Mouse (Mus musculus) spleen, adult 2 months (tissue): ENCODE measurements around the gene Dbi. TPM values are rescaled to one million over a fixed set of nuclear protein-coding genes. Genes with fewer than 3 reads are reported as not detected.

Experiments
- DNase-seq, 2 experiments: peaks; one replicate each; pipeline versions ENCODE4 v3.0.0 to v3.0.0-alpha.2; 2012 to 2021; ENCODE audit warnings: low spot score in 2 of 2, low read depth in 1 of 2
- H3K27ac ChIP-seq: fragments of 200-500 bp; 2 replicates; pipeline ENCODE4 v1.5.1; 2012; ENCODE audit warnings: low read length, inconsistent platforms; ENCODE audit not compliant: insufficient read depth
- H3K27me3 ChIP-seq: fragments of 200-500 bp; 2 replicates; pipeline ENCODE4 v1.6.1; 2012; ENCODE audit warnings: mild to moderate bottlenecking, moderate library complexity, low read length, inconsistent platforms; ENCODE audit not compliant: control insufficient read depth, insufficient read depth
- H3K36me3 ChIP-seq: fragments of 200-500 bp; 2 replicates; pipeline ENCODE4 v1.6.1; 2012; ENCODE audit warnings: mild to moderate bottlenecking, low read length, inconsistent platforms; ENCODE audit not compliant: control insufficient read depth, insufficient read depth
- H3K4me1 ChIP-seq: fragments of 200-500 bp; 2 replicates; pipeline ENCODE4 v1.6.1; 2011; ENCODE audit warnings: inconsistent platforms; ENCODE audit not compliant: control insufficient read depth, insufficient read depth, insufficient read length
- H3K4me3 ChIP-seq: fragments of 200-500 bp; 2 replicates; pipeline ENCODE4 v1.5.1; 2011; ENCODE audit warnings: mild to moderate bottlenecking, inconsistent platforms; ENCODE audit not compliant: insufficient read depth, insufficient read length; ENCODE audit errors: extremely low read depth
- CTCF ChIP-seq: fragments of 200-500 bp; IDR thresholded peaks from 2 replicates; pipeline ENCODE4 v1.5.1; 2011; ENCODE audit warnings: mild to moderate bottlenecking, inconsistent platforms; ENCODE audit not compliant: insufficient read depth, insufficient read length, insufficient replicate concordance; ENCODE audit errors: extremely low read depth
- POLR2A ChIP-seq: fragments of 200-500 bp; IDR thresholded peaks from 2 replicates; pipeline ENCODE4 v1.6.1; 2011; ENCODE audit warnings: low read depth, low read length, inconsistent platforms
- WGBS: fragments of 180-500 bp; shearing (Covaris S2); methylation state at CpG from one replicate; pipeline ENCODE4 v1.1.7; 2018; 5-methylcytosine and 5-hydroxymethylcytosine counted together
- polyA plus RNA-seq: library from polyadenylated mRNA; depleted of rRNA; stranded (reverse); fragments of >200 nt; gene quantifications from 2 replicates; pipeline ENCODE4 v1.2.3, GENCODE M21; 2012

The Dbi gene
- polyA plus RNA-seq, 1 experiment: 37.2 TPM

DNA sequence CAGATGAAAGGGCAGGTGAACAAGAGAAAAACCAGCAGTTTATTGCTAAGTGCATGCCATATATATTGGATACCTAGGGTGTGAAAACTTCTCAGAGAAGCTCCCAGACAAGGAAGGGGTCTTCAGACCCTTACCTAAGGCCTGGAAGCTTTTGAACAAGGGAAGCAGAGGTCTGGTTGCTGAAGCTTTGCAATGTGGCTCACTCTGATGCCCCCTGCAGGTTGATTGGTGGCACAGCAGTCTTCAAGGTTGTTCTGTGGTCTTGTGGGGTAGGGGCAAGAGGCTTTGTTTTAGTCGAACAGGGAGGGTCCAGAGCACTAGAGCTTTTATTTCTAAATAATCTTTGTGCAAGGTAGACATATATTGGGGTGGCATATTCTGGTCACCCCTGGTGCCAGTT, 34.4 kb upstream of the Dbi start:
- no peak for DNase-seq
- Histone ChIP-seq H3K4me1 (no peaks in the 10 kb centered on the region), H3K27me3 (no peaks in the 10 kb centered on the region), H3K36me3 (no peaks in the 10 kb centered on the region; the same call in 1 of the 2 replicates), H3K4me3 (no peak overlapping the region), H3K27ac (no peak overlapping the region)
- TF ChIP-seq CTCF (peak; percentile 60; the same call in 1 of the 2 replicates), POLR2A (no peak)
- WGBS: 13% methylated on average over 1 of the region's 1 CpGs

GRCm38 (mm10) chr1:120154232-120154631, 33.4 kb upstream of the Dbi start:
- no peaks in the 10 kb centered on the region; the same call in 1 of the 2 replicates for H3K36me3 ChIP-seq
- no peak overlapping the region for H3K27ac ChIP-seq
- H3K4me3 ChIP-seq: no peak overlapping the region
- no peaks in the 10 kb centered on the region for H3K4me1 ChIP-seq
- TF ChIP-seq CTCF (peak; percentile 29; the same call in 1 of the 2 replicates), POLR2A (no peak)
- peak in 1 of 2 experiments; percentile 38 for DNase-seq
- H3K27me3 ChIP-seq: no peaks in the 10 kb centered on the region

- H3K36me3 ChIP-seq: no peaks in the 10 kb centered on the region; the same call in 1 of the 2 replicates
- H3K4me3 ChIP-seq: no peak overlapping the region
- DNase-seq: no peak
- H3K27ac ChIP-seq: no peak overlapping the region
- H3K27me3 ChIP-seq: no peaks in the 10 kb centered on the region
- H3K4me1 ChIP-seq: peaks cover 3% of the 10 kb centered on the region; the same call in 1 of the 2 replicates
- TF ChIP-seq POLR2A (no peak), CTCF (no peak)
Observed at GRCm38 (mm10) chr1:120146994-120147393, 26.1 kb upstream of the Dbi start.

- no peak for DNase-seq
- WGBS: 68% methylated on average over 8 of the region's 8 CpGs
- no peak overlapping the region for H3K27ac ChIP-seq
- no peaks in the 10 kb centered on the region for H3K36me3 ChIP-seq
- H3K4me1 ChIP-seq: peaks cover 3% of the 10 kb centered on the region; the same call in 1 of the 2 replicates
- H3K27me3 ChIP-seq: no peaks in the 10 kb centered on the region
- TF ChIP-seq CTCF (no peak), POLR2A (no peak)
- H3K4me3 ChIP-seq: no peak overlapping the region
Observed at GRCm38 (mm10) chr1:120145527-120146216, 24.8 kb upstream of the Dbi start.

GRCm38 (mm10) chr1:120142551-120142950, 21.7 kb upstream of the Dbi start:
- WGBS: 80% methylated on average over 5 of the region's 5 CpGs
- DNase-seq: no peak
- Histone ChIP-seq H3K4me1 (peaks cover 3% of the 10 kb centered on the region; the same call in 1 of the 2 replicates), H3K27ac (no peak overlapping the region), H3K27me3 (no peaks in the 10 kb centered on the region), H3K36me3 (no peaks in the 10 kb centered on the region), H3K4me3 (no peak overlapping the region)
- TF ChIP-seq POLR2A (no peak), CTCF (no peak)

DNA sequence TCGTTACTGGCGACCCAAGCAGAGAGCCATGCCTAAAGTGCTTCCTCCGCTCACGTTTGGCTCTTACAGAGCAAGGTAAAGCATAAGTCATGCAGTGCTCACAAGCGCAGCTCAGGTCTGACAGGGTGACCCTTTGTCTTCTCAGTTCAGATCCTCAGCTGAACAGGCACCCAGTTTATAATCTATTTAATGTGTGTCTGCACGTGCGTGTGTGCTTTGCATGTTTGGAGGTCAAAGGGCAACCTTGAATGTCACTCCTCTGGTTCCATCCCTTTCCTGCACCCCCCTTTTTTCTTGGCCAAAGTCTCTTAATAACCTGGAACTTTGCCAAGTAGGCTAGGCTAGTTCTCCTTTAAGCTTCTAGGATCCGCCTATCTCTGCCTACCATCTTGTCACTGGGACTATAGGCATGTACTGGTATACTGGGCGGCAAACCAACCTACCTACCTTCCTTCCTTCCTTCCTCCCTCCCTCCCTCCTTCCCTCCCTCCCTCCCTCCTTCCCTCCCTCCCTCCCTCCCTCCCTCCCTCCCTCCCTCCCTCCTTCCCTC, 19.3 kb upstream of the Dbi start:
- no peak overlapping the region for H3K4me3 ChIP-seq
- TF ChIP-seq POLR2A: no peak
- TF ChIP-seq CTCF: no peak
- WGBS: 90% methylated on average over 9 of the region's 9 CpGs

More for the DNA sequence above, 19.3 kb upstream of the Dbi start:
- H3K27me3 ChIP-seq: no peaks in the 10 kb centered on the region
- no peak overlapping the region for H3K27ac ChIP-seq
- no peaks in the 10 kb centered on the region for H3K36me3 ChIP-seq
- peaks cover under 1% of the 10 kb centered on the region; the same call in 1 of the 2 replicates for H3K4me1 ChIP-seq
- no peak for DNase-seq
